In genomic region chr12:27437661-27438345, GRCm38 (mm10) we compare ENCODE assay signal across 17 mouse cellular contexts.
DNase-seq lines count a peak whose midpoint lies in the region; ATAC-seq lines count a peak whose summit lies in the region.
"Had no signal": no experiment of that assay in that cellular context is flagged by ENCODE, and none has a peak within 500 bp of the region (broad histone marks: within the 10 kb centered on the region; RNA-seq: fewer than 3 reads in every experiment).

No protein-coding gene starts in this region.

- H3K4me2 ChIP-seq in embryonic facial prominence, embryonic 14.5 days (ENCODE audit: low read depth, low read length), result no peak overlapping the region
- H3K4me2 ChIP-seq in kidney, embryonic 16.5 days (replicated peaks; ENCODE audit: low read depth, low read length), result no peak overlapping the region
- H3K4me2 ChIP-seq: heart, embryonic 15.5 days had no signal

- no peak overlapping the region for H3K27ac ChIP-seq in embryonic facial prominence, embryonic 14.5 days (replicated peaks; ENCODE audit: low read depth, low read length)
- H3K27ac ChIP-seq in embryonic facial prominence, embryonic 10.5 days (replicated peaks), result no peak overlapping the region
- no peak overlapping the region for H3K27ac ChIP-seq in kidney, embryonic 16.5 days (ENCODE audit: low read length)
- H3K27ac ChIP-seq: heart, embryonic 15.5 days; limb, embryonic 10.5 days had no signal

- no peaks in the 10 kb centered on the region for H3K4me1 ChIP-seq in embryonic facial prominence, embryonic 14.5 days (ENCODE audit: control insufficient read depth, insufficient read depth, low read length)
- H3K4me1 ChIP-seq in embryonic facial prominence, embryonic 10.5 days, result peaks cover 4% of the 10 kb centered on the region; the same call in 1 of the 2 replicates
- no peaks in the 10 kb centered on the region for H3K4me1 ChIP-seq in kidney, embryonic 16.5 days (ENCODE audit: insufficient read depth, low read length)
- H3K4me1 ChIP-seq: heart, embryonic 15.5 days had no signal

- H3K9ac ChIP-seq in embryonic facial prominence, embryonic 14.5 days (ENCODE audit: low read depth, low read length), result no peak overlapping the region
- H3K9ac ChIP-seq in kidney, embryonic 16.5 days (replicated peaks; ENCODE audit: low read length), result no peak overlapping the region
- H3K9ac ChIP-seq: heart, embryonic 15.5 days had no signal

- WGBS in embryonic facial prominence, embryonic 14.5 days, result 41% methylated on average over 6 of the region's 6 CpGs
- 68% methylated on average over 6 of the region's 6 CpGs for WGBS in embryonic facial prominence, embryonic 10.5 days
- WGBS in kidney, embryonic 16.5 days, result 67% methylated on average over 6 of the region's 6 CpGs

- ATAC-seq in embryonic facial prominence, embryonic 14.5 days (ENCODE audit: low read depth), result no peak
- no peak for ATAC-seq in kidney, embryonic 16.5 days (ENCODE audit: low FRiP score, low TSS enrichment)

- DNase-seq in embryonic facial prominence, embryonic 14.5 days (ENCODE audit: low spot score), result peak; percentile 48
- no peak for DNase-seq in embryonic facial prominence, embryonic 10.5 days (ENCODE audit: low spot score)
- peak; percentile 29 to 43 for DNase-seq in kidney, adult 8-10 months
- peak; percentile 52 for DNase-seq in MN1 (ENCODE audit: low spot score)
- peak; percentile 9 for DNase-seq in kidney, postnatal 14 days
- DNase-seq in gastrocnemius, adult 18-20 months (ENCODE audit: low spot score), result no peak
- no peak for DNase-seq in left cerebral cortex, postnatal 36 days (ENCODE audit: low spot score in 2 of 2)
- DNase-seq: adrenal gland, postnatal 36 days; B cell, adult 2 months; cerebellum, adult 18-20 months; layer of hippocampus, adult 9-11 months; lung, adult 2 months; thymus, postnatal 14 days had no signal

- H3K36me3 ChIP-seq in embryonic facial prominence, embryonic 14.5 days (ENCODE audit: control insufficient read depth, insufficient read depth, low read length), result no peaks in the 10 kb centered on the region
- no peaks in the 10 kb centered on the region for H3K36me3 ChIP-seq in embryonic facial prominence, embryonic 10.5 days (replicated peaks)
- no peaks in the 10 kb centered on the region for H3K36me3 ChIP-seq in kidney, embryonic 16.5 days (ENCODE audit: insufficient read depth, low read length)
- H3K36me3 ChIP-seq: G1E; heart, embryonic 15.5 days; limb, embryonic 10.5 days had no signal

- intact Hi-C loops in left cerebral cortex, postnatal 36 days (cut with DNase I), result no loop called here

- no peaks in the 10 kb centered on the region for H3K27me3 ChIP-seq in embryonic facial prominence, embryonic 14.5 days (replicated peaks; ENCODE audit: control insufficient read depth, insufficient read depth, low read length)
- no peaks in the 10 kb centered on the region for H3K27me3 ChIP-seq in embryonic facial prominence, embryonic 10.5 days (replicated peaks; ENCODE audit: low read depth, poor library complexity, severe bottlenecking)
- no peaks in the 10 kb centered on the region for H3K27me3 ChIP-seq in kidney, embryonic 16.5 days (ENCODE audit: insufficient read depth, low read length)
- H3K27me3 ChIP-seq: heart, embryonic 15.5 days had no signal

- H3K9me3 ChIP-seq in embryonic facial prominence, embryonic 14.5 days (ENCODE audit: control insufficient read depth, low read length), result no peaks in the 10 kb centered on the region
- H3K9me3 ChIP-seq in embryonic facial prominence, embryonic 10.5 days, result no peaks in the 10 kb centered on the region
- no peaks in the 10 kb centered on the region for H3K9me3 ChIP-seq in kidney, embryonic 16.5 days (ENCODE audit: low read length)
- H3K9me3 ChIP-seq: heart, embryonic 15.5 days; limb, embryonic 10.5 days had no signal

- H3K4me3 ChIP-seq in embryonic facial prominence, embryonic 14.5 days (ENCODE audit: low read depth, low read length), result no peak overlapping the region
- H3K4me3 ChIP-seq in embryonic facial prominence, embryonic 10.5 days, result no peak overlapping the region
- no peak overlapping the region for H3K4me3 ChIP-seq in kidney, embryonic 16.5 days (ENCODE audit: low read length)
- H3K4me3 ChIP-seq: heart, embryonic 15.5 days; limb, embryonic 10.5 days had no signal

Comparison
In these comparisons a context has a peak if more than half of its experiments do, and no peak if none do; other contexts are left out.
1. DNase-seq: peak in embryonic facial prominence, embryonic 14.5 days (single experiment), kidney, adult 8-10 months (2 of 2), MN1 (single experiment) and kidney, postnatal 14 days (single experiment); none in embryonic facial prominence, embryonic 10.5 days (single experiment), gastrocnemius, adult 18-20 months (single experiment) and left cerebral cortex, postnatal 36 days (0 of 2).